Mouse (Mus musculus): ENCODE data around the gene Adarb1. TPM values are rescaled to one million over a fixed set of nuclear protein-coding genes. Genes with fewer than 3 reads are reported as not detected.

Gene Adarb1
- polyA plus RNA-seq, 1 experiment from 2014 or later: 6.3 TPM

DNA sequence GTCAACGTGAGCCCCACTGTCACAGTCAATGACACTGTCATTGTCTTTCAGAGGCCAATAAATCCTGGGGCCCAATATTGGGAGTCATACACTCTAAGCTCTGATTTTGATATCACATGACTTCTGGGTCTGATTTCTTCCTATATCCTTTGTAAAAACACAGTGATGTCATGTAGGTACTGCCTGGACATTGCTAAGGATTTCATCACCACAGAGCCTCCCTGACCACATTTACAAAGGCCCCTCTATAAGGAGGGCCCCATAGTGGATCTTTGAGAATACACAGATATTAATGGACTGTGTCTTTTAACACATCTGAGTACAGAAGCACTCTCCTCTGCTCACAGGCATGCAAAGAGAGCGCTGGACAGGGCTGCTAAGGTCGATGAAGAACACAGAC is 175.7 kb downstream of the Adarb1 start:
- Histone ChIP-seq H3K27ac (ENCODE audit: low read depth, low read length) (no peak overlapping the region), H3K9ac (ENCODE audit: low read depth, low read length) (no peak overlapping the region), H3K36me3 (ENCODE audit: control insufficient read depth, insufficient read depth, low read length) (no peaks in the 10 kb centered on the region), H3K4me3 (ENCODE audit: low read depth, low read length) (no peak overlapping the region), H3K4me1 (replicated peaks; ENCODE audit: control insufficient read depth, insufficient read depth, low read length) (no peaks in the 10 kb centered on the region), H3K27me3 (ENCODE audit: control insufficient read depth, insufficient read depth, low read length) (no peaks in the 10 kb centered on the region), H3K9me3 (ENCODE audit: control insufficient read depth, low read length) (no peaks in the 10 kb centered on the region), H3K4me2 (replicated peaks; ENCODE audit: low read depth, low read length) (no peak overlapping the region)
- no peak for DNase-seq (ENCODE audit: low spot score)
- 83% methylated on average over 3 of the region's 3 CpGs for WGBS
- ATAC-seq (ENCODE audit: low FRiP score): no peak

DNA sequence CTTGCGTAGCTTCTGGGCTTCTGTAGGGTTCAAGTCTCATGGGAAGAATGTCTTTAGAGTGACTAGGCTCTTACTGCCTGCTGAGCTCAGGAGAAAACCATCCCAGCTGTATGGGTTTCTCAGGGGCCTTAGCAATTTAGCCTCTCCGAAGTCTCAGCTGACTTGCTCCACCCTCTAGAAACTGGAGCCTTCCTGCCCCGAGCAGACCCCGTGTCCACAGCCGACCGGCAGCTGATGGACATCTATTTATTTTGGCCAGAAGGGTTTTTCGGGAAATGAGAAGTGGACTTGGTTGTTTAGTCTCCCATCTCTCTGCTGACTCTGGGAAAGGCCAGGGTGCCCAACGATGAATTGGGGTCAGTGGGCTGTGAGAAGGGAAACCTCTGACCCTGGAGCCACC is 177.3 kb downstream of the Adarb1 start:
- ATAC-seq (ENCODE audit: low FRiP score): no peak

More for the DNA sequence above, 177.3 kb downstream of the Adarb1 start:
- Histone ChIP-seq H3K4me1 (replicated peaks; ENCODE audit: control insufficient read depth, insufficient read depth, low read length) (no peaks in the 10 kb centered on the region), H3K27me3 (ENCODE audit: control insufficient read depth, insufficient read depth, low read length) (no peaks in the 10 kb centered on the region), H3K4me3 (ENCODE audit: low read depth, low read length) (no peak overlapping the region), H3K9me3 (ENCODE audit: control insufficient read depth, low read length) (no peaks in the 10 kb centered on the region), H3K27ac (ENCODE audit: low read depth, low read length) (no peak overlapping the region), H3K36me3 (ENCODE audit: control insufficient read depth, insufficient read depth, low read length) (no peaks in the 10 kb centered on the region), H3K4me2 (replicated peaks; ENCODE audit: low read depth, low read length) (no peak overlapping the region), H3K9ac (ENCODE audit: low read depth, low read length) (no peak overlapping the region)
- WGBS: 77% methylated on average over 8 of the region's 8 CpGs
- DNase-seq (ENCODE audit: low spot score): no peak

Other genes starting within 250 kb of the Adarb1 start
- 68.4 and 72.6 TPM in 2 replicates for gene Pofut2, start 159.1 kb downstream of the Adarb1 start, polyA plus RNA-seq (2014; fragmentation: Nextera tagmentation; extraction: Ambion mirVana)
- 34.6 and 41.8 TPM in 2 replicates for gene Fam207a, start 97.5 kb upstream of the Adarb1 start, polyA plus RNA-seq (2014; fragmentation: Nextera tagmentation; extraction: Ambion mirVana)
- gene Itgb2, start 112.0 kb upstream of the Adarb1 start, polyA plus RNA-seq (2014; fragmentation: Nextera tagmentation; extraction: Ambion mirVana): 1.2 and 1.8 TPM in 2 replicates
- gene Pttg1ip, start 163.4 kb upstream of the Adarb1 start, polyA plus RNA-seq (2014; fragmentation: Nextera tagmentation; extraction: Ambion mirVana): 73.1 and 79.3 TPM in 2 replicates
- gene Sumo3, start 187.8 kb upstream of the Adarb1 start, polyA plus RNA-seq (2014; fragmentation: Nextera tagmentation; extraction: Ambion mirVana): 287 and 321 TPM in 2 replicates
- gene Gm49325, start 187.9 kb upstream of the Adarb1 start, polyA plus RNA-seq (2014; fragmentation: Nextera tagmentation; extraction: Ambion mirVana): 2.2 TPM in 1 of 2 replicates, not detected in the other
- 40.5 and 50.0 TPM in 2 replicates for gene Ube2g2, start 204.0 kb upstream of the Adarb1 start, polyA plus RNA-seq (2014; fragmentation: Nextera tagmentation; extraction: Ambion mirVana)

All from hindbrain, embryonic 11.5 days (tissue).